Mouse (Mus musculus) small intestine, adult 2 months (tissue): ENCODE results near the gene Tns1. TPM values are rescaled to one million over a fixed set of nuclear protein-coding genes. Genes with fewer than 3 reads are reported as not detected.

ENCODE experiments used
- H3K27ac ChIP-seq: fragments of 200-500 bp; 2 replicates; pipeline ENCODE4 v1.5.1; 2012; ENCODE audit warnings: low read depth, low read length, control low read depth, inconsistent platforms; ENCODE audit not compliant: insufficient read depth
- H3K27me3 ChIP-seq: fragments of 200-500 bp; 2 replicates; pipeline ENCODE4 v1.6.1; 2012; ENCODE audit warnings: mild to moderate bottlenecking, moderate library complexity, low read length, inconsistent platforms; ENCODE audit not compliant: control insufficient read depth, insufficient read depth
- H3K36me3 ChIP-seq: fragments of 200-500 bp; 2 replicates; pipeline ENCODE4 v1.6.1; 2012; ENCODE audit warnings: mild to moderate bottlenecking, low read length, control low read depth, inconsistent platforms; ENCODE audit not compliant: control insufficient read depth, insufficient read depth
- H3K4me1 ChIP-seq: fragments of 200-500 bp; 2 replicates; pipeline ENCODE4 v1.6.1; 2012; ENCODE audit warnings: low read length, inconsistent platforms, mixed read lengths; ENCODE audit not compliant: control insufficient read depth, insufficient read depth, insufficient read length
- H3K4me3 ChIP-seq: fragments of 200-500 bp; 2 replicates; pipeline ENCODE4 v1.5.1; 2012; ENCODE audit warnings: low read depth, mild to moderate bottlenecking, control low read depth, inconsistent platforms, low read length, moderate library complexity
- CTCF ChIP-seq: fragments of 200-500 bp; IDR thresholded peaks from 2 replicates; pipeline ENCODE4 v1.5.1; 2012; ENCODE audit warnings: low read depth, mild to moderate bottlenecking, control low read depth, inconsistent platforms, low read length, moderate library complexity, mixed read lengths; ENCODE audit not compliant: insufficient replicate concordance, insufficient read length; ENCODE audit errors: extremely low read depth
- POLR2A ChIP-seq: fragments of 200-500 bp; IDR thresholded peaks from 2 replicates; pipeline ENCODE4 v1.6.1; 2012; ENCODE audit warnings: low read depth, mild to moderate bottlenecking, control low read depth, inconsistent platforms, low read length, moderate library complexity
- WGBS: fragments of 180-500 bp; shearing (Covaris S2); methylation state at CpG from one replicate; pipeline ENCODE4 v1.1.7; 2018; 5-methylcytosine and 5-hydroxymethylcytosine counted together
- polyA plus RNA-seq: library from polyadenylated mRNA; depleted of rRNA; stranded (reverse); fragments of >200 nt; gene quantifications from 2 replicates; pipeline ENCODE4 v1.2.3, GENCODE M21; 2012

The Tns1 gene
- polyA plus RNA-seq, 1 experiment = 79.6 TPM

DNA sequence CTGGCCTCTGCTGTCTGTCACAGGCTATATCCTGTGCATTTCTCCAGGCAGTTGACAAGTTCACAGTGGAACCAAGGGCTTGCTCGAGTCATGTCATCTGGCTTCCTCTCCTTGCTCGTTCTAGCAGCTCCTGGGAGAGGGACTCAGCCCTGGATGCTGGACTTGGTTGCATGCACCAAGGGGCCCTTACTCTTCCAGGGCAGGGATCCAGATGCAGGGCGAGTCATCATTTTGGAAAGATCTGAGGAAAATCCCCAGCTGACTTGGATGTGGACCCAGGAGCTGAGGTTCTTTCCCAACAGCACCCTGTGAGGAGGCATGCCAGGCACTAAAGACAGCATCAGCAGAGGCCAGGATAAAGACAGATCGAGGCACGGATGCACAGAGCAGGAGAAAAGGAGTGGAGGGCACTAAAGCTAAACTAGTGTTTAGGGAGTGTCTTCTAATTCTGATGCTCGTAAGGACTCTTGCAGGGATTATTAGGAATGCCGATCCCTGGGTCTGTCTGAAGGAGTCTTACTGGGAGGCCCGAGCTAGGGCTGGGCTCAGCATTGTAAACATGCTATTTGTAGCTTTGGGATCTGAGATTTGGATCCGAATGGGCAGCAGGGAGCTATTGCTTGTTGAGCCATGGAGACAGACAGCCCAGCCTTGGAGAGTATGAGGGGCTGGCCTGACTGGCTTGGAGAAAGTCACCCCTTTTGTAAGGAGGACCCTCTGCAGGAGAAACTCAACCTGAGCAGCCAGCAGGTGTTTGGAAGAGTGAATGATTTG, 165.9 kb downstream of the Tns1 start:
- WGBS = 53% methylated on average over 9 of the region's 9 CpGs
- Histone ChIP-seq H3K4me1 (peaks cover 2% of the 10 kb centered on the region; the same call in 1 of the 2 replicates), H3K27me3 (no peaks in the 10 kb centered on the region), H3K4me3 (no peak overlapping the region), H3K27ac (peak overlapping the region; percentile 14; the same call in 1 of the 2 replicates), H3K36me3 (no peaks in the 10 kb centered on the region)
- TF ChIP-seq CTCF (no peak), POLR2A (no peak)

DNA sequence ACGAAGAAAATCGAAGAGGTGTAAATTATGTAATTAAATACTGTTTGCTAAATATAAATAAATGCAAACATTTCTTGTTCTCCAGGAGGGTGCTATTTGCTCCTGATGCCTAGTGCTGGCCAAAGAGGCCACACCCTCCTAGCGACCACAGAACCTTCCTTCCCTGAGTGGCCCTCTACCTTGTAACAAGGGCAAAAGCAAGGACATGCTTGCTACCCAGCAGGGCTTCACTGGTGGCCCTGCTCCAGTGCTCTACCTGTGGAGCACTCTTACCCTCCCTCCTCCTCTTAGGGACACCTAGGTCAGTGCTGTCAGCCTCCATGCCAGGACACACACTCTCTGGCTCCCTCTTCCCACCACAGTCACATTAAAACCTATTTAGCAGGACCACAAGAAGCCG, 166.8 kb downstream of the Tns1 start:
- 72% methylated on average over 4 of the region's 4 CpGs for WGBS
- no peak overlapping the region for H3K27ac ChIP-seq
- no peaks in the 10 kb centered on the region for H3K27me3 ChIP-seq
- H3K4me1 ChIP-seq = peaks cover 2% of the 10 kb centered on the region
- no peaks in the 10 kb centered on the region; the same call in 1 of the 2 replicates for H3K36me3 ChIP-seq
- no peak overlapping the region for H3K4me3 ChIP-seq
- TF ChIP-seq POLR2A = no peak
- no peak for TF ChIP-seq CTCF

DNA sequence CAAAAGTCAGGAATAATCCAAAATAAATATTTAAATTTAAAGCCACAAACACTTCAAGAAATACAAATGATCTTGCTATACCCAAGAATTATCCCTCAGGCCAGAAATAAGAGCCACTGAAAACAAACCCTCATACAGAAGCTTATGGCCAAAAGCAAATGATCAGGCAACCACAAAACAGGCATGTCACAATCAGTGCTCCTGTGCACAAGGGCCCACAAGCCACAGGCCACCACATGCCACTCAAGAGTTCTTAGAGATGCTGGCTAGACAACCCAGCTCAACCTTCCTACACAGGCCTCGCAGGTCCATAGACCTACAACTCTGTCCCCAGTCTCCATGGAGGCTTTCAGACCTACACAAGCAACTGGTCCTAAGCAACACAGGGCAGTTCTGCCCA, 167.9 kb downstream of the Tns1 start:
- WGBS = 75% methylated on average over 1 of the region's 1 CpGs
- Histone ChIP-seq H3K36me3 (no peaks in the 10 kb centered on the region; the same call in 1 of the 2 replicates), H3K4me3 (no peak overlapping the region), H3K4me1 (peaks cover 2% of the 10 kb centered on the region), H3K27me3 (no peaks in the 10 kb centered on the region), H3K27ac (no peak overlapping the region)
- TF ChIP-seq CTCF (no peak), POLR2A (no peak)

- TF ChIP-seq POLR2A (no peak), CTCF (no peak)
- 26% methylated on average over 4 of the region's 4 CpGs for WGBS
- H3K36me3 ChIP-seq = no peaks in the 10 kb centered on the region; the same call in 1 of the 2 replicates
- H3K27me3 ChIP-seq = no peaks in the 10 kb centered on the region
- peaks cover 2% of the 10 kb centered on the region for H3K4me1 ChIP-seq
- H3K4me3 ChIP-seq = no peak overlapping the region
- H3K27ac ChIP-seq = no peak overlapping the region
Observed at GRCm38 (mm10) chr1:73955259-73955842, 168.9 kb downstream of the Tns1 start.

DNA sequence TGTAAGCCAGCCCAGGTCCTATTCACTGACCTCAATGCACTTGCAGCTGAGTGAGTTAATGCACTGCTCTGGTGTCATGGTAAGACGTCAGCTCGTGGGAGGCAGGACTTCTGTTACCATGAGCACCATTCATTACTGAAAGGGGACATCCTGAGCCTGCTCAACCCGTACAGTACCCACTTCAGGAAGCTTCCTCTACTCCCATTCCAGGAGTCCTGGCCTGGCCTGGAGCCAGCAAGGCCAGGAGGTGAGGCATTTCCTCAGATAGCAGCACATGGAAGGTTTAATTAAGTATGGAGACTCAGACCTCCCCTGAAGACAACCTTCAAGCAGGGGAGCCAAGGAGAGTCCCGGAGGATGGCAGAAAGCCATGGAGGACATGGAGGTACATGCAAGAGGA, 169.6 kb downstream of the Tns1 start:
- Histone ChIP-seq H3K27ac (no peak overlapping the region), H3K4me3 (no peak overlapping the region), H3K27me3 (no peaks in the 10 kb centered on the region), H3K4me1 (peaks cover 2% of the 10 kb centered on the region), H3K36me3 (no peaks in the 10 kb centered on the region; the same call in 1 of the 2 replicates)
- no peak for TF ChIP-seq POLR2A
- no peak for TF ChIP-seq CTCF
- WGBS = 56% methylated on average over 4 of the region's 4 CpGs

GRCm38 (mm10) chr1:73954015-73954408, 170.2 kb downstream of the Tns1 start:
- TF ChIP-seq POLR2A (no peak), CTCF (no peak)
- Histone ChIP-seq H3K27ac (no peak overlapping the region), H3K36me3 (no peaks in the 10 kb centered on the region; the same call in 1 of the 2 replicates), H3K4me1 (peaks cover 2% of the 10 kb centered on the region), H3K4me3 (no peak overlapping the region), H3K27me3 (no peaks in the 10 kb centered on the region)
- WGBS = 90% methylated on average over 6 of the region's 6 CpGs

DNA sequence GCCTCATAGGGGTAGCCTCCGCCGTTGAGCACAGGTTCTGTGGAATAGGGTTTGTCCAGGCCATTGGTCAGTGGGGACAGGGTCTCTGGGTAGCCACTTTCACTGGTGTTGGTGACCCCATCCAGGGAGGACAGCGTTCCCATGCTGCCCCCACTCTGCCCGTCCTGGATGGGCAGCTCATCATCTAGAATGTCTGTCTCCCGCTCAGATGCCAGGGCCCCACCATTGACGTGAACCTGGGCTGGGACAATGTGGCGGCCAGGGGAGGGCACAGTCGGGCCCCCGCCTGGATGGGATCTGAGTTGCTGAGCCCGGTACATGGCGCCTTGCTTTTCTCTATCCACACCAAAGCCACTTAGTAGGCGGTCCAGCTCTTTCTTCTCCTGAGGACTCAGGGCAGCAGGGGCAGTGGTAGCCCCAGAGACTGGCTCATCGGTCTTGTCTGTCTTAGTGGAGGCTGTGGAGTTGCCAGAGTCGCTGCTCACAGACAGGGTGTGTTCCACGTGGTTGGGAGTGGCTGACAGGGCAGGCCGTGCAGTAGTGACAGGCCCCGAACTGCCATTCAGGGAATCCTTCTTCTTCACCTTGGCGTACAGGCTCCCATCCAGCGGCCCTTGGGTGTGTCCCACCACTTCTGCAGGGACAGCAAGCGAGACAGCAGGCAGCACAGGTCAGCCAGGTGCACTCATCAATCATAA, 170.8 kb downstream of the Tns1 start:
- WGBS = 74% methylated on average over 20 of the region's 20 CpGs
- Histone ChIP-seq H3K4me3 (no peak overlapping the region), H3K4me1 (peaks cover 2% of the 10 kb centered on the region), H3K27me3 (no peaks in the 10 kb centered on the region), H3K36me3 (no peaks in the 10 kb centered on the region; the same call in 1 of the 2 replicates), H3K27ac (no peak overlapping the region)
- TF ChIP-seq POLR2A (no peak), CTCF (no peak)
